Mouse (Mus musculus) fat pad, adult 2 months (tissue): Measurements from ENCODE around the gene Lonp2.

Experiments used
- DNase-seq: peaks from one replicate; pipeline ENCODE4 v3.0.0-alpha.2; 2011; ENCODE audit warnings: low read depth, low spot score; ENCODE audit errors: extremely low read depth

Lonp2 gene

DNA sequence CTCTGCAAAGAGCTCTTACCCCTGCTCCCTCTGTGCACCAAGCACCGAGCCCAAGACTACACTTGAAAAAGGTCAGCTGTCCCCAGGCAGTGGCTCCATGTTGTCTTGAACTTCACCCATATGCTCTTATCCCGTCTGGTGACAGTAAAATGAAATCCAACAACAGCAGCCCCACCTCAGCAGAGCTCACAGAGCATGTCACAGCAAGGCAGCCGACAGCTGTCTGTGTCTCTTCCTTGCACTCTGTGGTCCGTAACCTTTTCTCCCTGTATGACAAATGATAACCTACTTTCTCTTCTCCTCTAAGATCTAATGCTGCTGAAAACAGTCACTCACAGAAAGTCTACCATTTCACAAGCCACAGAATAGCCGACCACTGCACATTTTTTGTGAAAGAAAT lies 82.9 kb downstream of the Lonp2 start:
- DNase-seq = no peak

DNA sequence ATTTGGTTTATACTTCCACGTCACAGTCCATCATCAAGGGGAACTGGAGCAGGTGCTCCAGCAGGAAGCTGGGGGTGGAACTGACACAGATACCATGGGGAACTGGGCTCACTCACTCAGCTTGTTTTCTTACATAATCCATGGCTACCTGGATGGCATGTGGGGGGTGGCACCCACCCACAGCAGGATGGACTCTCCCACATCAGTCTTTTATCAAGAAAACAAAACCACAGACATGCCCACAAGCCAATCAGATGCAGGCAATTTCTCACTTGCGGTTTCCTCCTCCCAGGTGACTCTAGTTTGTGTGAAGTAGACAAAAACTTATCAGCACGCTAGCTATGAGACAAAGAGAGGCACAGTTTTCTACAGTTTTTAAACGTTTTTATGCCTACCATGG lies 84.0 kb downstream of the Lonp2 start:
- no peak for DNase-seq

DNA sequence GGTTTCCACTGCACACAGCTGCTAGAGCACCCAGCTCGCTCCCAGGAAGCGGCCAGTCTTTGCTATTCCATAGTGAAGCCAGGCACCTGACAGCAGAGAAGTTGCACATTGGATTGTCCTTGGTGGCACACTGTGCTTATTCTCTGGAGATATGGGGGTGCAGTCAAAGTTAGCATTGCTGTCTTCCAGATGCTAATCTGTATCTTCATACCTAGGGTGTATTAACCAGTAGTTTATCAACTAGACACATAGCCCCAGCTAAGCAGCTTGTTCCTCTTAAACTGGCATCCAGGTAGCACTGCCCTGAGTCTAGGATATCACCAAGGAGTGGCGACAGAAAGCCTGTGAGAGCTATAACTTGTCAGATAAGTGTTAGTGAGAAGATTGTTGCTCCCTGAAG lies 88.8 kb downstream of the Lonp2 start:
- no peak for DNase-seq

DNA sequence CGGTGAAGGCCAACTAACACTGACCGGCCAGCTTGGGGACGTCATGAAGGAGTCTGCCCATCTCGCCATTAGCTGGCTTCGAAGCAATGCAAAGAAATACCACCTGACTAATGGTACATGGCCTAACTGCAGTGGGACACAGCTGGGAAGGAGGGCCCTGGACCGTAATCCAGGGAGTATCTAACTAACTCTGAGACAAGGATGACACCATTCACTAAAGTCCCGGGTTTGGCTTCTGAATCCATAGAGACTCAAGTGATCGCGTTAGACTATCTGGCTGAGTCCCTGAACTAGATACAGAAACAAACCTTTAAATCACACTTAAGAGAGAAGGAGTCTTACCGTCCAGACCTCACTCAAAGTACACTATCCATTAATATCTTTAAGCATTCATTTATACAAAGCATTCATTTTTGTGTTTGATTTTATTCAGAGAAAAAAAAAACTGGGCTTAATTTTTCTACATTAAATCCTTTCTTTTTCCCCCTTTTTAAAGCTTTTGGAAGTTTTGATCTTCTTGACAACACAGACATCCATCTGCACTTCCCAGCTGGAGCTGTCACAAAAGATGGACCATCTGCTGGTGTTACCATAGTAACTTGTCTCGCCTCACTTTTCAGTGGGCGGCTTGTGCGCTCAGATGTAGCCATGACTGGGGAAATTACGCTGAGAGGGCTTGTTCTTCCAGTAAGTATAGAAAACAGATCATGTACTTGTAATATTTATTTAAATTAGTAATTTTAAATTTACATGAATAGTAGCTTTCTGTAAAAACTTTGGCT lies 89.8 kb downstream of the Lonp2 start:
- DNase-seq = no peak

DNA sequence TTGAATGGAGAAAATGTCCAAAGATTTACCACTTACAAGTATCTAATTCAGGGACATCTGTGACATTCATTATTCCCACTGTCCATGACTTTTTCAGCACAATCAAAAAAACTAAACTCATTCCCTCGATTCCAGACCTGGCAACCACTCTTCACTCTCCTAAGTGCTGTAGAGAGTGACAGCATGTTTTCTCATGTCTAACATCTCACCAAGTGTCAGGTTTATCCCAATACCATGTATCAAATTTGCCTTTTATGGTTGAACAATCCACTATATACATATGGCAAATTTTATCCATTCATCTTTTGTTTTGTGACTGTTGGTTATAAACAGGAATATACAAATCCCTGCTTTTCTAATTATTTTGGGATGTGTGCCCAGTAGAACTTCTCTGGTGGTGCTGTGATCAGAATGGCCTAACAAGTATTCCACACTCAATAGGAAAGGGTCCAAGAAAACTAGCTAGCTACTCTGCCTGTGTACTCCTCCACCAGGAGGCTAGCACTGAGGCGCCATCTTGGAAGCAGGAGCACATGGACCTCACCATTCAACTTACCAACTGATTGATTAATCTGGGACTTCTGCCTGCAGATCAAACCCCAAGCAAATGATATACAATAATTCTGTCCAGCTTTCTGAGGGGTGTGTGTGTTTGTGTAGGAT lies 94.6 kb downstream of the Lonp2 start:
- DNase-seq = no peak

DNA sequence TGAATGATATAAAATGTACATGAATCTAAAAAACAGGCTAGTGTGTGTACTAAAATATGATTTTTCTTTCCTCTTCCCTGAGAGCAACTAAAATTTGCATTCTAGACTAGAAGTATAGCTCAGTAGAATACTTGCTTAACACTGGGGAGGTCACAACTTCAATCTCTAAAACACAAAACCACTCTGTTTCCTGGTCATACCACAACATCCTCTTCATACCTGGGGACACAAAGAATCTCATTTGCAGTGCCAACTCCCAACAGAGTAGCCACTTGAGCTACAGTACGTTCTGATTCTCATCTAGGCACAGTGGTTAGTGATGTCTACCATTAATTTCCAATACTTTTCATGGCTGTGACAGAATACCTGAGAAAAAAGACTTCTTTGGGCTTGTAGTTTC lies 95.5 kb downstream of the Lonp2 start:
- DNase-seq = no peak

DNA sequence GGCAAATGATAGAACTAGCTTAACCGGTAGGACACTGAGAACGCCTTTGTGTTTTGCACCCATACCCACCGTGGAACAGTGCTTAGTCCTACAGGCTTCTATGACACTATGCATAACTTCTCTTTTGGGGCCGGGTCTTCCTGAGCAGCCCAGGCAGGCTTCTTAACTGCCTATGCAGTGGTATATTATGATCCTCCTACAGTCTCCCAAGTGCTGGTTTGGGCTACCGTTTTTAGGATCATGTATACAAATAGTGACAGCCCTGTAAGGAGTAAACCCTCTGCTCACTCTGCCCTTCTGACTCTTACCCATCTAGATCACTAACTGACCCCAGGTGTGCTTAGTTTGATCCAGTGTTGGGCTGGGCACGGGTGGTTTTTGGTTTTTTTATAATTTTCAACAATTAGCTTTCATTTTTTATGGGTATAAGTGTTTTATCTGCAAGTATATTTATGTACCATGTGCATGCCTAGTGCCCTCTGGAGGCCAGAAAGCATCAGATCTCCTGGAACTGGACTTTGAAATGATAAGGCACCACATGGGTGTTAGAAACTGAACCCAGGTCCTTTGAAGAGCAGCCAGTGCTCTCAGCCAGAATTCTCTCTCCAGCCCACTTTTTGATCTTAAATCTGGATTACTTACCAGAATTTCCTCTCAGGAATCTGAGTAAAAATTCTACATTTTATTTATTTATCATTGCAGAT lies 97.1 kb downstream of the Lonp2 start:
- DNase-seq = no peak

DNA sequence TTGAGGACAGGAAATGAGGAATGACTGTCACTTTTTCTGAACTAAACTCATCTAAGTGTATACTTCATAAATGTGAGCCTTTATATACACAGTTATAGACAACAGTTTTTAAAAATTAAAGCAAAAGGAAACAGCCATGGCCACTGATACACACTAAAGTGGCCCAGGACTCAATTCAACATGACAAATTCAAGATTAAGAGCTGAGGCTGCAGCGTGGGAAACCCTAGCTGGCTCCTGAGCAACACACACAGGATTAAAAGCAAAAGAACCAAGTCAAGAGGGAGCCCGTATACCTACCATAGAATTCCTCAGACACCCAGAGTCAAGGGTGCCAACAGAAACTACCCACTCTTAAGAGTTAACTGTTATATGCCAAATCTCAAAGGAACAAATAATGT lies 97.6 kb downstream of the Lonp2 start:
- no peak for DNase-seq

DNA sequence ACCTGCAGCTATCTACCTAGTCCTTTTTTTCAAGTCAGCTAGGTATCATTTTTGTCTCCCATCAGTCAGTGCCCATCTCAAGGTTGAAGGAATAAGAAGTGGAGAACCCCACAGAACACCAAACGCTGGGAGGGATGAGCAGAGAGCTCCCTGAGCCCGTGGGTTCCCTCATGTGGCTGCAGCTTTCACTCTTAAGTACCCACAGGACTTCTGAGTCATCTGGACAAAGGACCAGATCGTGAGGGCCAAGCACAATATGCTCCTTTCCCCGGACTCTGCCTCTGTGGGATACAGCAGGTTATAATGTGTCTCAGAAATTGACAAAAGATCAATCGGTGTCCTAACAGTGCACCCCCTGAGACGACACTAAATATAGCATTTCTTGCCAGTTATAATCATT lies 103.1 kb downstream of the Lonp2 start:
- no peak for DNase-seq

DNA sequence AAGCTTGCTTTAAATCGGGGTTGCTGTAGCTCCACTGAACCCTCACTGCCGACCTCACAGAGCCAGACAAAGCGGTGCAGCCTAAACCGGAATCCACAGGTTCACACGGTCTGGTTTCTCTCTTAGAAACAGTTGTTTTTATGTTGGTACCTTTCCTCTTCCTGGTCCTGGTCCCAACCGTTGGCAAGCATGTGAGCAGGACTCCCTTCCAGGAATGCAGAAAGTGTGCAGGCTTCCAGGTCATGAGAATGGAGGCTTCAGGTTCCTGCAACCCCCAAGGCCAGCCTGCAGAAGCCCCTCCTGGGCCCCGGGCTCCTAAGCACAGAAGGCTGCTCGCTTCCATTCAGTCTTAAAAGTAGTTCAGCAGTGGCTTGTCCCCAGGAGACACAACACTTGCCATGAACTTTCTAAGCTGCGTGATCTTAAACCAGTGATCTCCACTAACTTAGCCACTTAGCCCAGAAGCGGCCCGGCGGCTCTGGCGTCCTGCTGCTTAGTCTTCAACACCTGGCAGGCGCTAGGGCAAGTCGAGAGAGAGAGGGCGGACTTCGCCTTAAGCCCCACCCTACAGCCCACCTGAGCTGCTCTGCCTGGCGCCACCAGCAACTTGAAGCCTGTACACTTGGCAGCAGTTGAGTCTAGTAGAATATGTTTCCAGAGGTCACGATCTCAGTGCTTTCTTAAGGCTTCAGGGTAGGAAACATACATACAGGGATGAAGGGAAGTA lies 104.5 kb downstream of the Lonp2 start:
- no peak for DNase-seq

DNA sequence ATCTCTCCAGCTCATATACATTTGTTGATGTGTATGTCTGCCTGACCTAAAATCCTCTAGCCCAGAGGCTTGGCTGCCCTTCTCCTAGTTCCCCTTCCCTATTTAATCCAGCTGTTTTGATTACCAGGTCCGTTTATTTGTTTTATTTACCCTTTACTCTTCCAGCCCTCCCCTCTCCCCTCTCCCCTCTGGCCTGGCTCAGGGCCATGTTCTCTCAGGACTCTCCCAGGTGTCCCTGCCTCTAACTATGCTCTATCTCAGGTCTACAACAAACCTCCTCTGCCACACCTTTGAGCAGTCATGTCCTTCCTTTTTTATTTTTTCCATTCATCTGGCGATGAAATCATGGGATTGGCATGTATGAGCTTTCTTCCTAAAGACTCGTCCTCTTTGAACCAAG lies 106.5 kb downstream of the Lonp2 start:
- no peak for DNase-seq

DNA sequence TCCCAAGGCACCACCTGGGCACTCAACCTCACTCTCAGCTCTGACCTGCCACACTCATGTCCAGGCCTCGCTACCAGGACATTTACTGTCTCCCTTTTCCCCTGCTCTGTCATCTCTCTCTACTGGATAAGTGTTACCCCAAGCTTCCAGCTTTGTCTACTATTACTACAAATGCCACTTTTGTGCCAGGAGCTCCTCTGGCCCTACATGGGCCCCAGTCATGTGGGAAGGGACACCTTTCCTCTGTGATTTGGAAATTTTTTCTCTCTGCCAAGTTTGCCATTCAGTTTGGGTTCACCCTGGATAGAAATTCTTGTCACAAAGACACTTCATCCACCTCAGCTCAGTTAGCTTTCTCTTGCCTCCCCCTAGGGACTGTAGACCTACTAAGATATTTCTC lies 107.0 kb downstream of the Lonp2 start:
- DNase-seq = no peak

DNA sequence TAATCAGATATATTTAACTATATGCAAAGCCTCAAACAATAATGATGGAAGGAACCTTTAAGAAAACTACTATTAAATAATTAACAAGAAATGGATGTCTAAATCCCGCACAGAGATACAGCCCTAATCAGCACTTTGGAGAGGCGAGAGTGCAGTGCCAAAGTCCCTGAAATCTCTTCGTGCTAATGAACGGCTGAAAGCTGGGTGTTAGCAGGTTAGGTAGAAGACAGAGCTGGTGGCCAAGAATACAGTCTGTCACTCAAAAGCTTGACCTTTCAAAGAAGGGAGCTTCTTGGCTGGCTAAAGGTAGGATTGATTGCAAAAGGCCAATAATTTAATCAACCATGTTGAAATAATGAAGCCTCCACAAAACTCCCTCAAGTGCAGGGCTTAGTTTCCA lies 110.3 kb downstream of the Lonp2 start:
- no peak for DNase-seq

DNA sequence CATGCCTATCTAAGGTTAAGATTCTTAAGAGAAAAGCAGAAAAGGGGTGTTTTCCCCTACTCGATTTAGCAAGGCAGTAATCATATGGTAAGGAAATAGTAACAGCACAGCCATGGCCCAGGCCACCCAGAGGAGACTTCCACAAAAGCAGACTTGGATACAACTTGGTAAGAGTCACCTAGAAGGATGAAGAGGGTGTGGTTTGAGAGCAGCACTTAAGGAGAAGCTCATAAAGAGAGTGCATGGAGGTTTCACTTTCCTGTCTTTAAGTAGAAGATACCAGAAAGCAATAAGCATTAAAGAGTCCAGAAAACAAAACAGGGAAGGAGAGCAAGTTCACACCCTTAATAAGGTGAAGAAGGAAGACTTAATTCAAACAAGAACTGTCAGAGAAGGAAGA lies 111.1 kb downstream of the Lonp2 start:
- no peak for DNase-seq

DNA sequence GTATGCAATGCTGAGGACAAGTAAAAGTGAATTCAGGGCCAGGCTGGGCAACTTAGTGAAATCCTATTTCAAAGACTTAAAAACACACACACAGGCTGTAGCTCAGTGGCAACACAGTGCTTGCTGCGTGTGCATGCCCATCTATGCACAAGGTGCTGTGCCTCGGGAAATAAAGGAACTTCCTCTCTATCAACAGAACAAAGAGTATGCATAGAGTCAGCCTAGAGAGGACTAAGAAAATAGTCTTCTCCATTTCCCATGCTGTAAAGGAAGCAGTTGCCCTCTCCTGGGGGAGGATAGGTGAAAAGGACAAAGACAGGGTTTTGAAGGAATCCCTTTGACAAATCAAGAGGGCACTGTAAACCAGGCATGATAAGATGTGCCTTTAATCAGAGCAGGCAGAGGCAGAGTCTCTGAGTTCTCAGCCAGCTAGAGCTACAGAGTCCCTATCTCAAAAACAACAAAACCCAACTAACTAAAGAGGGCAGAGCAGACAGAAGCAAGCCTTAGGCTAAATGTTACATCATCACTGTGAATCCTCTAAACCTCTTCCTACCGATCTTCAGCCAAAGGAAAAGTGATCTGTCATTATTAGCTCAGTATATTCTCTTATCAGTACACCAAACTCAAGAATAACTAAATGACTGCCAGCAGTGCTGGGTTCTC lies 111.7 kb downstream of the Lonp2 start:
- no peak for DNase-seq

DNA sequence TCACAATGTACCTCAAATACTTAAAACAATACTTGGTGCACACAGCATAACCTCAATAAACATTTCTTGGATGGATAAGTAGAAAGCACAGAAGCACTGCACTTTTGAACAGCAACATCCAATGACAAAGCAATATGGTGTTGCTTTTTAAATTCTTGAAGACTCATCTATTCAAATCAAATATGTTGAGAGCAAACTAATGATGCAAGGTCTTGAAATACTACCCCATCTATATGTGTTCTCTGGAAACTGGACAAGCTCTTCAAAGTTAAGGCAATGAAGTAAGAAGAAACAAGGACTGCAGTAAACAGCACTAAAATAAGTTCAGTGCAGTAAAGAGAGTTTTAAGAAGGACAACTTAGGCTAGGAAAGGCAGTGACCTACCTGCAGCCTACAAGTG lies 117.1 kb downstream of the Lonp2 start:
- DNase-seq = no peak

DNA sequence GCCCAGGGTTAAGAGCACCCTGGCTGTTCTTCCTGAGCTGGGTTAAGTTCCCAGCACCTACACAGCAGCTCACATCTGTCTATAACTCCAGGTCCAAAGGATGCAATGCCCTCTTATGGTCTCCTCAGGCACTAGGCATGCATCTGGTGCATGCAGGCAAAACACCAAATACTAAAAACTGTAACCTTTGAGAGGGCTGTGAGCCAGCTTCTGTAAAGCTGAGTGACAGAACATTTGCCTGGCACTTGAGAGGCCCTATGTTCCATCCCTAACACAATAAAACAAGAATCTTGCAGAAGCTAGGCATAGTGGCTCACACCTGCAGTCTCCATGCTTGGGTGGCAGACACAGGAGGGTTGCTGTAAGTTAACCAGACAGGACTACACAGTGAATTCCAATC lies 117.8 kb downstream of the Lonp2 start:
- no peak for DNase-seq

DNA sequence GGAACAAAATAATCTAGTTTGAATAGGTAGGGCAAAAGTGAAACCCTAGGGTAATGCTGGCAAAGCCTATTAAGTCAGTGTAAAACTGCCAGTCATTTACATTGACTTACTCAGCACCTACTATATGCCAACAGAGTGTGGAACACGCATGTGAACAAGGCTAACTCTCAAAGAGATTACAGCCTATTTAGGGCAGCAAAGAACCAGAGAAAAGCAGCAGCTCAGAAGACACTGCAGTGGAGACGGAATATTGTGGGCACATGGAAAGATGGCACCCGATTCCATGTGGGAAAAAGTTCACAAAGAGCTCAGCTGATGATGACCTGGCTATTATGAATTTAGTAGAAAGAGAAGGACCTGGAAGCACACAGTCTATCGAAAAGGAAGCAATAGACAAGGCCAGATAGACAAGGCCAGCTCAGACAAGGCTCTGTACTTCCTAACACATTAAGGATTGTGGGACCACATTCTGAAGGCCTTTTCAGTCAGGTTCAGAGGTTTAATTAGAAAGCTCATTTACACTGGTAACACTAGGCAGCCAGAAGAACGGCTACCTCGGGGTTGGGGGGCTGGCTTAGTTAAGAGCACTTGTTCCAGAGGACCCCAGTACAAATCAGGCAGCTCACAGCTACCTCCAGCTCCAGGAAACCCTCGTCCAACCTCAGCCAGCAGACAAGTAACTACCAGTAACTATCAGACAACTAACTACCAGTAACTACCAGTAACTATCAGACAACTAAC lies 118.9 kb downstream of the Lonp2 start:
- DNase-seq = no peak

DNA sequence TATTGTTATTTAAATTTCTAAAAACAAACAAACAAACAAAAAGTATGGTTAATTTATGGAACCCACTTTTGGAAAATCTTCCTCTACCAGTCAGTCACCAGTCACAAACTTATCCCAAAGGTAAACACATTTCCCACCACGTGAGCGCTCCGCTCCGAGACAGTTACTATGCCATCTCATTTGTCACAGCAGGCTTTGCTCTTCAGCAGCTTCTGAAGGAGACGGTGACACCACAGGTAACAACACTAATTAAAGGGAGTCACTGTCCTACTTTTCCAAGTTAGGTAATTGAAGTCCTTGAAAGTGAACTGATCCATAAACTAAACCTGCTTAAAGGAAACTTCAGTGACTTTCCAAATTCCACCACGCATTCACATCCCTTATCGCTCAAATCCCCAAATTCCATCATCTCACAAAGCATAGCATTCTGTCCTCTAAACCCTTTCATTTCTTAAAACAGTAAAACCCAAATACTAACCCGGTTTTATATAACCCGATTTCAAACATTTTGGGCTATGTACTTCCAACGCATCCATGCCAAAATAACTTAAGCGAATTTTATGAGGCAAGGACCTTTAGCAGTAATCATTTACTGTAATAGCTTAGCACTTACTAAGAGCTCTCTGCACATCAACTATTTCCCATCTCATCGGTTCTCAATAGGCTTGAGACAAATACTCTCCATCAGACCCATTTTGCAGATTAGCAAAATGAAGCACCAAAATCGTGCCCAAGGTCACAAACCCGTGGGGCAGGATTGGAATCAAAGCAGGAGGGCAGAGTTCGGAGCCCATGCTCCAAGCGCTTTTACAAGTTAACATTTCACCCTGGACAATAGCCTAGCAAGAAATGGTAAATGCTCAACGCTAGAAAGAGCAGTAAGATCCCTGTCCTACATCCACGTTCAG lies 120.7 kb downstream of the Lonp2 start:
- no peak for DNase-seq
